Mouse (Mus musculus) T-cell, adult 2 months (primary cell): ENCODE results near the gene Olfr1361.
A peak's percentile ranks its signal among the peaks of the same experiment; 100 is the strongest.

ENCODE experiments used
- DNase-seq: peaks from one replicate; pipeline ENCODE4 v3.0.0; 2022; ENCODE audit warnings: low spot score

Olfr1361 gene

GRCm38 (mm10) chr13:21663286-21663685 lies at the start of gene Olfr1361:
Gene Olfr1361 (minus strand): TSS chr13:21663386.
- no peak for DNase-seq

GRCm38 (mm10) chr13:21711698-21712097 lies 48.5 kb upstream of the Olfr1361 start:
- DNase-seq: no peak

GRCm38 (mm10) chr13:21710821-21711525 lies 47.8 kb upstream of the Olfr1361 start:
- peak; percentile 88 for DNase-seq

GRCm38 (mm10) chr13:21710031-21710711 lies 47.0 kb upstream of the Olfr1361 start:
- DNase-seq: peak; percentile 85

GRCm38 (mm10) chr13:21706669-21707068 lies 43.5 kb upstream of the Olfr1361 start:
- no peak for DNase-seq

- no peak for DNase-seq
Measured at GRCm38 (mm10) chr13:21697811-21698210, 34.6 kb upstream of the Olfr1361 start, which contains the start of gene Olfr1359. Gene Olfr1359 (plus strand): TSS chr13:21698111.

GRCm38 (mm10) chr13:21677305-21677704 lies 14.1 kb upstream of the Olfr1361 start, which contains the start of gene Olfr1360:
Gene Olfr1360 (minus strand): TSS chr13:21677405.
- DNase-seq: no peak

GRCm38 (mm10) chr13:21642418-21642817 lies 20.8 kb downstream of the Olfr1361 start, which contains the start of gene Olfr11:
Gene Olfr11 (minus strand): TSS chr13:21642518.
- DNase-seq: no peak

GRCm38 (mm10) chr13:21613922-21614321 lies 49.3 kb downstream of the Olfr1361 start, which contains the start of gene Olfr1362:
Gene Olfr1362 (minus strand): TSS chr13:21614022.
- DNase-seq: no peak
